Mouse (Mus musculus) lung, embryonic 14.5 days (tissue): Measurements from ENCODE around the gene Ifit3. TPM values are rescaled to one million over a fixed set of nuclear protein-coding genes. Genes with fewer than 3 reads are reported as not detected.
"Not testable (repeated sequence)": the region's sequence is repeated elsewhere in the genome, so short reads cannot be mapped to it uniquely, and the experiment has no call there.

Experiments
- ATAC-seq: fragments of 200-750 bp; cut with Nextera tagmentation; 2 replicates; pipeline ENCODE4 v1.8.0; 2017; ENCODE audit warnings: mild to moderate bottlenecking, moderate TSS enrichment, moderate library complexity; ENCODE audit not compliant: insufficient read depth
- DNase-seq: peaks from one replicate; pipeline ENCODE4 v3.0.0-alpha.2; 2015
- H3K27ac ChIP-seq: fragments of 300-500 bp; sonication (generic); 2 replicates; pipeline ENCODE4 v1.5.1; 2014; ENCODE audit warnings: low read depth, mild to moderate bottlenecking, moderate library complexity
- H3K27me3 ChIP-seq: fragments of 300-500 bp; sonication (generic); 2 replicates; pipeline ENCODE4 v1.6.1; 2014; ENCODE audit warnings: low read length, control low read depth; ENCODE audit not compliant: insufficient read depth
- H3K36me3 ChIP-seq: fragments of 300-500 bp; sonication (generic); 2 replicates; pipeline ENCODE4 v1.6.1; 2014; ENCODE audit warnings: control low read depth; ENCODE audit not compliant: insufficient read depth
- H3K4me1 ChIP-seq: fragments of 300-500 bp; sonication (generic); 2 replicates; pipeline ENCODE4 v1.6.1; 2014; ENCODE audit warnings: antibody characterized with exemption, control low read depth; ENCODE audit not compliant: insufficient read depth
- H3K4me2 ChIP-seq: fragments of 300-500 bp; sonication (generic); 2 replicates; pipeline ENCODE4 v1.6.1; 2014; ENCODE audit warnings: mild to moderate bottlenecking
- H3K4me3 ChIP-seq: fragments of 300-500 bp; sonication (generic); 2 replicates; pipeline ENCODE4 v1.5.1; 2014; ENCODE audit warnings: low read depth, low read length
- H3K9ac ChIP-seq: fragments of 300-500 bp; sonication (generic); 2 replicates; pipeline ENCODE4 v1.6.1; 2014
- H3K9me3 ChIP-seq: fragments of 300-500 bp; sonication (generic); 2 replicates; pipeline ENCODE4 v1.6.1; 2016; ENCODE audit warnings: low read depth, low read length, control low read depth
- CTCF ChIP-seq: IDR thresholded peaks from 2 replicates; pipeline ENCODE4 v1.5.1; 2016; ENCODE audit warnings: antibody characterized with exemption, low read depth
- WGBS: fragments of 180-500 bp; shearing (Covaris S2); extraction: QIAGEN DNeasy Blood & Tissue Kit; methylation state at CpG from one replicate; pipeline ENCODE4 v1.1.7; 2014; 5-methylcytosine and 5-hydroxymethylcytosine counted together
- polyA plus RNA-seq: library from polyadenylated mRNA; unstranded; fragments of >200 nt; fragmentation: Nextera tagmentation; extraction: Ambion mirVana; gene quantifications from 2 replicates; pipeline ENCODE4 v1.2.1, GENCODE M21; 2014

The Ifit3 gene
- polyA plus RNA-seq, 1 experiment from 2014 or later, result 0.26 TPM

GRCm38 (mm10) chr19:34588959-34589358, 5.6 kb downstream of the Ifit3 start:
- H3K4me3 ChIP-seq, result no peak overlapping the region
- TF ChIP-seq CTCF, result peak; percentile 35
- no peaks in the 10 kb centered on the region for H3K4me1 ChIP-seq
- H3K36me3 ChIP-seq, result no peaks in the 10 kb centered on the region
- DNase-seq, result no peak
- H3K9ac ChIP-seq, result no peak overlapping the region
- no peak overlapping the region for H3K4me2 ChIP-seq
- H3K9me3 ChIP-seq, result no peaks in the 10 kb centered on the region
- H3K27me3 ChIP-seq, result no peaks in the 10 kb centered on the region
- no peak overlapping the region for H3K27ac ChIP-seq
- no peak for ATAC-seq

GRCm38 (mm10) chr19:34593456-34593855, 10.1 kb downstream of the Ifit3 start:
- 82% methylated on average over 2 of the region's 2 CpGs for WGBS
- Histone ChIP-seq H3K27me3 (no peaks in the 10 kb centered on the region), H3K4me1 (no peaks in the 10 kb centered on the region), H3K9me3 (no peaks in the 10 kb centered on the region), H3K9ac (no peak overlapping the region), H3K4me3 (no peak overlapping the region), H3K4me2 (no peak overlapping the region), H3K36me3 (no peaks in the 10 kb centered on the region), H3K27ac (no peak overlapping the region)
- no peak for TF ChIP-seq CTCF
- DNase-seq (no peak), ATAC-seq (no peak)

- not testable (repeated sequence) for H3K4me1 ChIP-seq, ATAC-seq, H3K27ac ChIP-seq, H3K36me3 ChIP-seq, H3K4me2 ChIP-seq, H3K4me3 ChIP-seq, H3K9me3 ChIP-seq, H3K9ac ChIP-seq, DNase-seq, H3K27me3 ChIP-seq
- WGBS, result 75% methylated on average over 3 of the region's 3 CpGs
Observed at GRCm38 (mm10) chr19:34594523-34594922, 11.2 kb downstream of the Ifit3 start.

- no peak overlapping the region for H3K4me3 ChIP-seq
- no peak overlapping the region for H3K9ac ChIP-seq
- no peaks in the 10 kb centered on the region for H3K9me3 ChIP-seq
- no peaks in the 10 kb centered on the region for H3K4me1 ChIP-seq
- TF ChIP-seq CTCF, result no peak
- no peak for DNase-seq
- H3K36me3 ChIP-seq, result no peaks in the 10 kb centered on the region
- H3K4me2 ChIP-seq, result no peak overlapping the region
- no peak overlapping the region for H3K27ac ChIP-seq
- no peaks in the 10 kb centered on the region for H3K27me3 ChIP-seq
- ATAC-seq, result no peak
Observed at GRCm38 (mm10) chr19:34596811-34597210, 13.5 kb downstream of the Ifit3 start.

- 64% methylated on average over 2 of the region's 2 CpGs for WGBS
- peak; percentile 88 for DNase-seq
- no peak overlapping the region for H3K4me2 ChIP-seq
- no peaks in the 10 kb centered on the region for H3K4me1 ChIP-seq
- H3K4me3 ChIP-seq, result no peak overlapping the region
- no peak overlapping the region for H3K9ac ChIP-seq
- peak; percentile 54; the same call in 1 of the 2 replicates for ATAC-seq
- H3K27ac ChIP-seq, result no peak overlapping the region
- no peaks in the 10 kb centered on the region for H3K27me3 ChIP-seq
- no peaks in the 10 kb centered on the region for H3K9me3 ChIP-seq
- no peaks in the 10 kb centered on the region for H3K36me3 ChIP-seq
- TF ChIP-seq CTCF, result no peak
Observed at GRCm38 (mm10) chr19:34598341-34598740, 15.0 kb downstream of the Ifit3 start.

GRCm38 (mm10) chr19:34599250-34599649, 15.9 kb downstream of the Ifit3 start:
- ATAC-seq, H3K36me3 ChIP-seq, H3K9ac ChIP-seq, H3K4me1 ChIP-seq, H3K27me3 ChIP-seq, H3K9me3 ChIP-seq, H3K27ac ChIP-seq, H3K4me2 ChIP-seq, H3K4me3 ChIP-seq: not testable (repeated sequence)
- peak; percentile 60 for DNase-seq

- not testable (repeated sequence) for ATAC-seq, H3K4me2 ChIP-seq, H3K9me3 ChIP-seq, H3K9ac ChIP-seq, H3K27me3 ChIP-seq, H3K4me1 ChIP-seq, H3K36me3 ChIP-seq, H3K27ac ChIP-seq, H3K4me3 ChIP-seq
- WGBS, result 37% methylated on average over 1 of the region's 1 CpGs
- peak; percentile 57 for DNase-seq
Observed at GRCm38 (mm10) chr19:34601888-34602287, 18.6 kb downstream of the Ifit3 start, which contains the start of gene Ifit1bl1. Gene Ifit1bl1 (minus strand): TSS chr19:34601956.

GRCm38 (mm10) chr19:34605472-34605871, 22.1 kb downstream of the Ifit3 start:
- no peak for TF ChIP-seq CTCF
- no peaks in the 10 kb centered on the region for H3K9me3 ChIP-seq
- no peaks in the 10 kb centered on the region for H3K36me3 ChIP-seq
- DNase-seq, result no peak
- WGBS, result 84% methylated on average over 3 of the region's 3 CpGs
- no peak for ATAC-seq
- no peak overlapping the region for H3K4me2 ChIP-seq
- H3K4me1 ChIP-seq, result no peaks in the 10 kb centered on the region
- no peaks in the 10 kb centered on the region for H3K27me3 ChIP-seq
- no peak overlapping the region for H3K27ac ChIP-seq
- no peak overlapping the region for H3K9ac ChIP-seq
- no peak overlapping the region for H3K4me3 ChIP-seq

GRCm38 (mm10) chr19:34607237-34608051, 24.1 kb downstream of the Ifit3 start, which contains the start of gene Ifit3b:
Gene Ifit3b (plus strand): TSS chr19:34607970.
- not testable (repeated sequence) for H3K4me1 ChIP-seq, H3K27ac ChIP-seq, ATAC-seq, H3K4me2 ChIP-seq, H3K9me3 ChIP-seq, H3K27me3 ChIP-seq, H3K9ac ChIP-seq, H3K4me3 ChIP-seq, H3K36me3 ChIP-seq
- WGBS, result 39% methylated on average over 4 of the region's 4 CpGs
- DNase-seq, result peak; percentile 37

GRCm38 (mm10) chr19:34610118-34610517, 26.8 kb downstream of the Ifit3 start:
- H3K4me2 ChIP-seq, H3K4me3 ChIP-seq, H3K9me3 ChIP-seq, H3K27ac ChIP-seq, H3K4me1 ChIP-seq, H3K9ac ChIP-seq, DNase-seq, H3K36me3 ChIP-seq, H3K27me3 ChIP-seq, ATAC-seq: not testable (repeated sequence)
- 61% methylated on average over 3 of the region's 3 CpGs for WGBS
